ENCODE assay signal across 1 mouse cellular context in the genomic region with DNA sequence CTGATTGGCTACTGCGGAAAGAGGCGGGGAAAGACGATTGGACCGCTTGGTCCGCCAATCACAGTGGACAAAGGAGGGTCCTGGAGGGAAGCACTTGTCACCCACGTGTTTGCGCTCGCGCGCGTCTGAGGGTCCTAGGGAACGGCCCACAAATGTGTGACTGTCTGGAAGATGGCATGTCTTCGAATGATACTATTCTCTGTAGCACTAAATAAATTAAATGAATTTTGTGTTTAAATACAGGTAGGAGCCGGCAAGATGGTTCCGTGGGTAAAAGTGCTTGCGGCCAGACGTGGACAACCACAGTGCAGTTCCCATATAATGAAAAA.
A peak's percentile ranks its signal among the peaks of the same experiment; 100 is the strongest.
TF ChIP-seq lines count a peak whose summit lies in the region.

No protein-coding gene starts in this region.

TF ChIP-seq in MEL, 35 proteins besides CTCF, POLR2A, EP300 and RAD21 (continued from another document):
- no peak for TF ChIP-seq SMC3 (IDR thresholded peaks at IDR 0.05; ENCODE audit: low read depth, low read length)
- no peak for TF ChIP-seq NRF1 (IDR thresholded peaks at IDR 0.05; ENCODE audit: insufficient read depth, low read depth, low read length, poor library complexity, severe bottlenecking)
- peak; percentile 19; the same call in 1 of the 2 replicates for TF ChIP-seq ETS1 (IDR thresholded peaks at IDR 0.05; ENCODE audit: low read depth, low read length)
- no peak for TF ChIP-seq ZC3H11A (IDR thresholded peaks at IDR 0.05; ENCODE audit: low read depth, low read length)
- TF ChIP-seq JUND (IDR thresholded peaks at IDR 0.05; ENCODE audit: low read depth, low read length), result no peak
- TF ChIP-seq E2F4 (IDR thresholded peaks at IDR 0.05; ENCODE audit: borderline replicate concordance, low read depth, low read length), result no peak
- peak; percentile 36; the same call in 1 of the 2 replicates for TF ChIP-seq SIN3A (IDR thresholded peaks at IDR 0.05; ENCODE audit: low read length)
